Mouse (Mus musculus) 416B (cell line): ENCODE measurements around the gene Stub1.

ENCODE experiments used
- DNase-seq: peaks from one replicate; pipeline ENCODE4 v3.0.0; 2011; ENCODE audit warnings: low read depth

The Stub1 gene

GRCm38 (mm10) chr17:25786781-25787504 is 46.3 kb downstream of the Stub1 start:
- no peak for DNase-seq

- DNase-seq = no peak
These were observed 46.9 kb downstream of the Stub1 start, which contains the start of gene Ccdc78 for GRCm38 (mm10) chr17:25786280-25786679. Gene Ccdc78, plus strand, starts transcription at chr17:25786580.

- peak; percentile 97 for DNase-seq
These were observed 47.9 kb downstream of the Stub1 start, which contains the start of gene Haghl for GRCm38 (mm10) chr17:25785281-25785745. Gene Haghl, minus strand, starts transcription at chr17:25785673.

- peak; percentile 54 for DNase-seq
These were observed 49.2 kb downstream of the Stub1 start for GRCm38 (mm10) chr17:25783861-25784574.

- DNase-seq = no peak
These were observed 50.1 kb downstream of the Stub1 start for GRCm38 (mm10) chr17:25783086-25783485.

- DNase-seq = no peak
These were observed 51.9 kb downstream of the Stub1 start for GRCm38 (mm10) chr17:25781339-25781738.
